Comparison of ENCODE assay signal across 9 mouse cellular contexts in the genomic region with DNA sequence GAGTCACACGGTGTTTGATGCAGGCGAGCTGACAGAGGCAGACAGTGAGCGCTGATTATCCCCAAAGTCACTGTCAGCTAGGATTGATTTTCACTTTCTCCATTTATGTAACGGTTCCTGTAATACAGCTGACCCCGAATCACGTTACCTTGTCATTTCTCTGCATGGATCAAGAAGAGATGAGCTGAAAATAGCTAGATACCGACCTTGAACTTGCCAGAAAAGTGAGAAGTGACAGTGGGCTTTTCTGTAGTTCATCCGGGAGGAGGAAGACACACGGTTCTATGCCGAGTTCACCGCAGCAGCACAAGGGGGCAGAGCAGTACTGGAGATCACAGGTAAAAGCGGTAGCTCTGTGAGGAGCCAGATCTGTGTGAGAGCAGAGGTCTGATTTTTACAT. TPM values are rescaled to one million over a fixed set of nuclear protein-coding genes. Genes with fewer than 3 reads are reported as not detected.
A peak's percentile ranks its signal among the peaks of the same experiment; 100 is the strongest.
DNase-seq lines count a peak whose midpoint lies in the region; ATAC-seq and TF ChIP-seq lines count a peak whose summit lies in the region.
"Had no signal": no experiment of that assay in that cellular context is flagged by ENCODE, and none has a peak within 500 bp of the region (broad histone marks: within the 10 kb centered on the region; RNA-seq: fewer than 3 reads in every experiment).

No protein-coding gene starts in this region.

- H3K9me3 ChIP-seq in embryonic facial prominence, embryonic 11.5 days (replicated peaks; ENCODE audit: control insufficient read depth, low read length) = no peaks in the 10 kb centered on the region
- no peaks in the 10 kb centered on the region for H3K9me3 ChIP-seq in intestine, embryonic 15.5 days
- H3K9me3 ChIP-seq: embryonic facial prominence, embryonic 15.5 days had no signal

- WGBS in embryonic facial prominence, embryonic 11.5 days = 44% methylated on average over 12 of the region's 12 CpGs
- WGBS in intestine, embryonic 15.5 days = 47% methylated on average over 12 of the region's 12 CpGs

- H3K27me3 ChIP-seq in testis, adult 2 months (ENCODE audit: control insufficient read depth, insufficient read depth, low read length) = no peaks in the 10 kb centered on the region
- no peaks in the 10 kb centered on the region for H3K27me3 ChIP-seq in embryonic facial prominence, embryonic 11.5 days (ENCODE audit: control insufficient read depth, insufficient read depth, low read length)
- H3K27me3 ChIP-seq in intestine, embryonic 15.5 days (replicated peaks) = no peaks in the 10 kb centered on the region
- H3K27me3 ChIP-seq: embryonic facial prominence, embryonic 15.5 days had no signal

- H3K4me3 ChIP-seq in testis, adult 2 months (ENCODE audit: control insufficient read depth, low read depth, low read length) = no peak overlapping the region
- H3K4me3 ChIP-seq in embryonic facial prominence, embryonic 11.5 days (ENCODE audit: low read depth, low read length) = no peak overlapping the region
- H3K4me3 ChIP-seq in intestine, embryonic 15.5 days (replicated peaks) = no peak overlapping the region
- H3K4me3 ChIP-seq: embryonic facial prominence, embryonic 15.5 days had no signal

- peak; percentile 27; the same call in 1 of the 2 replicates for TF ChIP-seq CTCF in testis, adult 2 months (IDR thresholded peaks at IDR 0.05; ENCODE audit: control insufficient read depth, insufficient read depth, insufficient replicate concordance, low read depth, low read length)

- H3K9ac ChIP-seq in embryonic facial prominence, embryonic 11.5 days (replicated peaks; ENCODE audit: low read length) = no peak overlapping the region
- no peak overlapping the region for H3K9ac ChIP-seq in intestine, embryonic 15.5 days
- H3K9ac ChIP-seq: embryonic facial prominence, embryonic 15.5 days had no signal

- ATAC-seq in embryonic facial prominence, embryonic 11.5 days (replicated peaks; ENCODE audit: insufficient number of reproducible peaks, low FRiP score, low TSS enrichment, low read depth) = peak; percentile 73; the same call in 1 of the 2 replicates
- peak; percentile 71; the same call in 1 of the 2 replicates for ATAC-seq in intestine, embryonic 15.5 days

- H3K36me3 ChIP-seq in testis, adult 2 months (ENCODE audit: control insufficient read depth, insufficient read depth, low read length) = no peaks in the 10 kb centered on the region
- H3K36me3 ChIP-seq in embryonic facial prominence, embryonic 11.5 days (replicated peaks; ENCODE audit: control insufficient read depth, insufficient read depth, low read depth, low read length) = no peaks in the 10 kb centered on the region
- no peaks in the 10 kb centered on the region for H3K36me3 ChIP-seq in intestine, embryonic 15.5 days
- H3K36me3 ChIP-seq: embryonic facial prominence, embryonic 15.5 days had no signal

- TF ChIP-seq POLR2A in testis, adult 2 months (IDR thresholded peaks at IDR 0.05; ENCODE audit: control insufficient read depth, low read depth, low read length) = no peak

- H3K27ac ChIP-seq in testis, adult 2 months (ENCODE audit: control insufficient read depth, insufficient read depth, low read depth, low read length) = no peak overlapping the region
- no peak overlapping the region for H3K27ac ChIP-seq in embryonic facial prominence, embryonic 11.5 days (replicated peaks; ENCODE audit: low read depth, low read length)
- H3K27ac ChIP-seq in intestine, embryonic 15.5 days = no peak overlapping the region
- H3K27ac ChIP-seq: embryonic facial prominence, embryonic 15.5 days had no signal

- DNase-seq in testis, postnatal 14 days (ENCODE audit: low spot score) = no peak
- DNase-seq in brain, adult 2 months (ENCODE audit: low read depth, low spot score) = peak; percentile 83
- DNase-seq in embryonic facial prominence, embryonic 11.5 days (ENCODE audit: low spot score) = peak; percentile 51
- peak; percentile 43 for DNase-seq in lung, postnatal 14 days
- peak; percentile 28 for DNase-seq in right cerebral cortex, postnatal 25 days
- no peak for DNase-seq in T-cell, adult 2 months (ENCODE audit: low spot score)

- H3K4me2 ChIP-seq in embryonic facial prominence, embryonic 11.5 days (ENCODE audit: low read depth, low read length) = no peak overlapping the region
- no peak overlapping the region for H3K4me2 ChIP-seq in intestine, embryonic 15.5 days (replicated peaks)
- H3K4me2 ChIP-seq: embryonic facial prominence, embryonic 15.5 days had no signal

- no peaks in the 10 kb centered on the region for H3K4me1 ChIP-seq in testis, adult 2 months (ENCODE audit: control insufficient read depth, insufficient read depth, low read length)
- no peaks in the 10 kb centered on the region for H3K4me1 ChIP-seq in embryonic facial prominence, embryonic 11.5 days (ENCODE audit: control insufficient read depth, insufficient read depth, low read length)
- no peaks in the 10 kb centered on the region for H3K4me1 ChIP-seq in intestine, embryonic 15.5 days (replicated peaks)
- H3K4me1 ChIP-seq: embryonic facial prominence, embryonic 15.5 days had no signal

RNA-seq across cellular contexts. Expression of a gene that starts 38.5 kb away (rescaled TPM):
- 0.36 and 0.43 TPM in 2 replicates for polyA plus RNA-seq in testis, adult 2 months (2012; rRNA removed)
- polyA plus RNA-seq in embryonic facial prominence, embryonic 11.5 days (2014; fragmentation: Nextera tagmentation; extraction: Ambion mirVana) = 0.20 and 0.35 TPM in 2 replicates
- 1.6 and 1.7 TPM in 2 replicates for polyA plus RNA-seq in intestine, embryonic 15.5 days (2015; fragmentation: Nextera tagmentation; extraction: Ambion mirVana)

Comparison
In these comparisons a context has a peak if more than half of its experiments do, and no peak if none do; other contexts are left out.
1. DNase-seq: peak in brain, adult 2 months (single experiment), embryonic facial prominence, embryonic 11.5 days (single experiment), lung, postnatal 14 days (single experiment) and right cerebral cortex, postnatal 25 days (single experiment); none in testis, postnatal 14 days (single experiment) and T-cell, adult 2 months (single experiment).